Mouse (Mus musculus) kidney, adult 2 months (tissue): ENCODE results near the gene Slc25a36. TPM values are rescaled to one million over a fixed set of nuclear protein-coding genes. Genes with fewer than 3 reads are reported as not detected.

Experiments used
- DNase-seq: peaks from one replicate; pipeline ENCODE4 v3.0.0; 2021
- H3K27ac ChIP-seq: fragments of 200-500 bp; 2 replicates; pipeline ENCODE4 v1.5.1; 2012; ENCODE audit warnings: low read depth, low read length, control low read depth, inconsistent platforms; ENCODE audit not compliant: insufficient read depth
- H3K27me3 ChIP-seq: fragments of 200-500 bp; replicated peaks from 2 replicates; pipeline ENCODE4 v1.6.1; 2012; ENCODE audit warnings: mild to moderate bottlenecking, moderate library complexity, low read length, inconsistent platforms; ENCODE audit not compliant: control insufficient read depth, insufficient read depth
- H3K36me3 ChIP-seq: fragments of 200-500 bp; 2 replicates; pipeline ENCODE4 v1.6.1; 2012; ENCODE audit warnings: mild to moderate bottlenecking, moderate library complexity, low read length, inconsistent platforms; ENCODE audit not compliant: control insufficient read depth, insufficient read depth
- H3K4me1 ChIP-seq: fragments of 200-500 bp; 2 replicates; pipeline ENCODE4 v1.6.1; 2011; ENCODE audit warnings: low read length; ENCODE audit not compliant: control insufficient read depth, insufficient read depth
- H3K4me3 ChIP-seq: fragments of 200-500 bp; 2 replicates; pipeline ENCODE4 v1.5.1; 2011; ENCODE audit warnings: mild to moderate bottlenecking, low read depth, low read length, control low read depth; ENCODE audit not compliant: insufficient read depth
- CTCF ChIP-seq: fragments of 200-500 bp; conservative IDR thresholded peaks from 2 replicates; pipeline ENCODE4 v1.5.1; 2011; ENCODE audit warnings: low read depth, mild to moderate bottlenecking, control low read depth, low read length, moderate library complexity, mixed read lengths; ENCODE audit not compliant: insufficient read depth, insufficient read length
- POLR2A ChIP-seq: fragments of 200-500 bp; IDR thresholded peaks from one replicate; pipeline ENCODE4 v1.6.1; 2011; ENCODE audit warnings: low read depth, low read length, control low read depth
- WGBS: fragments of 180-500 bp; shearing (Covaris S2); methylation state at CpG from one replicate; pipeline ENCODE4 v1.1.7; 2018; 5-methylcytosine and 5-hydroxymethylcytosine counted together
- polyA plus RNA-seq: library from polyadenylated mRNA; depleted of rRNA; stranded (reverse); fragments of >200 nt; gene quantifications from 2 replicates; pipeline ENCODE4 v1.2.3, GENCODE M21; 2012

Slc25a36 gene
- polyA plus RNA-seq, 1 experiment, result 45.6 TPM

DNA sequence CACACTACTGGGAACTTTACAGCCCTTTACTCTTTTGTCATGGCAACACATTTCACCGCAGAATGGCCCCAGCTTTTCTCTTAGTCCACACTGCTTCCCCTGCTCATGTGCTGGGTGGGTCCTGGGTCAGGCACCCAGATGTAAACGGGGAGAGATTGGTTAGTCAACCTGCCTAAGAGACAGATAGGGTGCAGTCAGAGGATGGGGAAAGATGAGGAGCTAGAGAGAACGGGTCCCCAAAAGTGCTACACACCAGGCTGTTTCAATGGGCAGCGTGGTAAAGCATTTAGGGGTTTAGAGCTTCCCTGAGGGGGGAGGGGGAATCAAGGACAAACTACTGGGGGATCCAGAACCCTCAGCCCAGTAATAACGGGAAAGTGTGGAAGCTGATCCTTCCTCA is 45.7 kb downstream of the Slc25a36 start:
- 50% methylated on average over 5 of the region's 5 CpGs for WGBS
- Histone ChIP-seq H3K4me3 (no peak overlapping the region), H3K36me3 (no peaks in the 10 kb centered on the region; the same call in 1 of the 2 replicates), H3K27me3 (no peaks in the 10 kb centered on the region), H3K27ac (no peak overlapping the region), H3K4me1 (no peaks in the 10 kb centered on the region)
- no peak for TF ChIP-seq POLR2A
- TF ChIP-seq CTCF, result no peak
- no peak for DNase-seq

DNA sequence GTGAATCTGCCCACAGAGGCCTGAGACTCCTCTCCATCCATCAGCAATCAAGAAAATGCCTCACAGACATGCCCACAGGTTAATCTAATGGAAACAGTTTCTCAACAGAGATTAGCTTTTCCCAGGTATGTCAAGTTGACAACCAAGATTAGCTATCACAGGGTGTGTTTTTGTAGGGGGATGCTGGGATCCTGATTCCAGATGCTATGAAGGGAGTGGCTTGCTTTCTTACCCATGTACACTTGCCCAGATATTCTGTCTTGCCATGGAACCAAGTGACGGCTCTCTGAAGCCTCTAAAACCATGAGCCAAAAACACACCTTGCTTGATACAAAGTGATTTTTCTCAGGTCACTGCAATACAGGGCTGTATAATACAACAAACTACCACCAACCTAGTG is 46.8 kb downstream of the Slc25a36 start:
- Histone ChIP-seq H3K27me3 (no peaks in the 10 kb centered on the region), H3K4me1 (no peaks in the 10 kb centered on the region), H3K4me3 (no peak overlapping the region), H3K36me3 (no peaks in the 10 kb centered on the region; the same call in 1 of the 2 replicates), H3K27ac (no peak overlapping the region)
- DNase-seq, result no peak
- WGBS, result 97% methylated on average over 1 of the region's 1 CpGs
- TF ChIP-seq POLR2A, result no peak
- TF ChIP-seq CTCF, result no peak

DNA sequence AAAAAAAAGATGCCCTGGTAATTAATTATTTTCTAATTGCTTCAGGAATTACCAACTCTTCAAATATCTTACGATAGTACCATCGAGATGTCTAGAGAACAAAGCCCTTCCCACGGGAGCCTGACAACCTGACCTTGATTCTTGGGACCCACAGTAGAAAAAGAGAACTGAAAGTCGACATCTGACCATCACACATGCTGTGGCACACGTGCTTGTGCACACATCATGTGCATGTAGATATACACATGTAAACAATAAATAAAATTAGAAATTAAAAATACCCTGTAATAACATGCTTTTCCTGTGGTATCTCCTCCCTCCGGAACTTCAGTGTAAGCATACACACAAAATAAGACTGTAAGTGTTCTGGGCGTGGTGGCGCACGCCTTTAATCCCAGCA is 49.3 kb downstream of the Slc25a36 start:
- Histone ChIP-seq H3K4me3 (no peak overlapping the region), H3K36me3 (no peaks in the 10 kb centered on the region), H3K27ac (no peak overlapping the region), H3K27me3 (no peaks in the 10 kb centered on the region), H3K4me1 (no peaks in the 10 kb centered on the region)
- TF ChIP-seq POLR2A (no peak), CTCF (no peak)
- 91% methylated on average over 9 of the region's 9 CpGs for WGBS
- no peak for DNase-seq

DNA sequence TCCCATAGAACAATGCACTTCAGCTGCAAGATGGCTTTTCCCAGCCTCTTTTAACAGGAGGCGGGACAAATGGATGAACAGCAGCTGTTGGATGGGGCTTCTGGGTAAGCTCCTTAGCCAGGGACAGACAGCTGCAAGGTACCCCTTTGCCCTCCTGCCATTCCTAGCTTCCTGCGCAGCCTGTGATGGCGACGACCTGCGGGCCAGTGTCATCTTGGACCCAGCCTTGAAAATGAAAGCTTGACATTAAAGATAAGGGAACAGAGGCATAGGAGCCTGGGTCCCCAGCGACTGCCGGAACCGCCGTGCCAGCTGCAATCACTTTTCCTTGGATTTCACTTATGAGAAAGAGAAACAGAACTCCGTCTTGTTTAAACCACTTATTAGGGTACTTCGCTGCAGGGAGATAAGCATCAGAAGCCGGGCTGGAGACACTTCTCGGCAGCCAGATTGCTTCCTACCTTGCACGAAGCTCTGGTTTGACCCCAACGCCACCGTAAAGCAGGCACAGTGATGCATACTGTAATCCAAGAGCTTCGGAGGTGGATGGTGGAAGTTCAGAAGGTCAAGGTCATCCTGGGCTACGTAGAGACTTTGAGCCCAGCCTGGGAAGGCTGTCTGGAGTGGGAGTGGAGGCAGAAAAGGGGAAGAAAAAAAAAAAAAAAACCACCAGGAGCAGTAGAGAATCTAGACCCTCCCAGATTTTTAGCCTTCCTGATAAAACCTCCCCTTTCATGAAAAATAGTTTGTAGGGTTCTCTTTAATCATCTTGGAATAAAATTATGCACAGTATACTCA is 54.2 kb downstream of the Slc25a36 start:
- no peak overlapping the region; the same call in 1 of the 2 replicates for H3K4me3 ChIP-seq
- no peak for DNase-seq
- H3K27ac ChIP-seq, result no peak overlapping the region
- WGBS, result 48% methylated on average over 18 of the region's 18 CpGs
- no peak for TF ChIP-seq CTCF
- TF ChIP-seq POLR2A, result no peak
- H3K27me3 ChIP-seq, result no peaks in the 10 kb centered on the region
- H3K36me3 ChIP-seq, result no peaks in the 10 kb centered on the region
- no peaks in the 10 kb centered on the region for H3K4me1 ChIP-seq

DNA sequence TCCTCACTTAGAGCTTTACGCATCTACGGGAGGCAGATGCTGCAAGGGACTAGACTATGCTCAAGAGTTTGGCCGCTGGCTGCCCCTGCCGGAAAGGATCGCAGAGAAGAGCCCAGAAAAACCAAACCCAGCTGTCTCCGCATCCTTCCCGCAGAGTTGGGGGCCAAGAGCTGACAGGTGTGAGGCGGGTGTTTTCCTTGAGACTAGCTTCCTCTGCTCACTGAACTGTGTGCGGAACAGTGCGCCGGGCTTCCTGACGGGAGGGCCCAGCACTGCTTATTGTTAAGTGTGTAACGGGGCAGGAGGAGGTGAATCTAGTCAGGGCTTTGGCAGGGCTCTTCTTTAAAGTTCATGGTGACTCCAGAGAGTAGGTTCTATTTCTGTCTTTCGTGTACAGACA is 55.1 kb downstream of the Slc25a36 start:
- WGBS, result 56% methylated on average over 14 of the region's 14 CpGs
- DNase-seq, result peak; percentile 23
- no peak overlapping the region for H3K27ac ChIP-seq
- no peaks in the 10 kb centered on the region for H3K36me3 ChIP-seq
- H3K27me3 ChIP-seq, result no peaks in the 10 kb centered on the region
- no peaks in the 10 kb centered on the region for H3K4me1 ChIP-seq
- no peak overlapping the region for H3K4me3 ChIP-seq
- no peak for TF ChIP-seq CTCF
- TF ChIP-seq POLR2A, result no peak

- no peak for DNase-seq
- H3K36me3 ChIP-seq, result no peaks in the 10 kb centered on the region
- no peak overlapping the region for H3K27ac ChIP-seq
- WGBS, result 68% methylated on average over 8 of the region's 8 CpGs
- H3K4me1 ChIP-seq, result no peaks in the 10 kb centered on the region
- H3K4me3 ChIP-seq, result no peak overlapping the region
- no peaks in the 10 kb centered on the region for H3K27me3 ChIP-seq
- TF ChIP-seq CTCF (no peak), POLR2A (no peak)
Measured at GRCm38 (mm10) chr9:97051176-97051575, 59.8 kb downstream of the Slc25a36 start.

GRCm38 (mm10) chr9:97046240-97046639 is 64.7 kb downstream of the Slc25a36 start:
- no peak for TF ChIP-seq CTCF
- no peak for TF ChIP-seq POLR2A
- Histone ChIP-seq H3K36me3 (no peaks in the 10 kb centered on the region), H3K4me1 (no peaks in the 10 kb centered on the region), H3K27ac (no peak overlapping the region), H3K27me3 (no peaks in the 10 kb centered on the region), H3K4me3 (no peak overlapping the region)
- 80% methylated on average over 4 of the region's 4 CpGs for WGBS
- no peak for DNase-seq
